Mouse (Mus musculus): Measurements from ENCODE around the gene Babam2.

DNA sequence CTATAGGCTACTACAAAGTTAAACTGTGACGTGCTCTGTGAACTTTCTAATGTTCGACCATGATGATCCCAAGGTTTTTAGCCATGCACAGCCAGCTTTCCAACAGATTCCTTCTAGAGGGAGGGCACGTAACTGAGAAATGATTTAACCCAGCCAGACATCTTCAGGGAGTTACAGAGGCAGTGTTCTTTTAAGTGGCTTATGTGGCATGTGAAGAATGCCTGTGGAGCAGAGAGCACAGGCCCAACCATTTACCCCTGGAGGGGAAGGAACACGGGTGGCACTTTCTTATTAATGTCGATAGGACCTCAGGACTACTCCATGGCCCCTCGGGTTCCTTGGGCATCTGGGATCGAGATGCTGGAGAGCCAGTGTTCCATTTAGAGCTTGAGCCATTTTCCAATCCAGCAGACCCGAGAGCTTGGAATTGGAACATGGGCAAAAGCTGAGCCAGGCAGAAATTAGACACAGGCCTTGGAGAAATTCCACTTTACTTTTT is 233.7 kb downstream of the Babam2 start:
- TF ChIP-seq CTCF (IDR thresholded peaks at IDR 0.05; ENCODE audit: low read depth, low read length) (no peak), POLR2AphosphoS5 (IDR thresholded peaks at IDR 0.05; ENCODE audit: insufficient replicate concordance, low read depth, low read length) (no peak)
